Mouse (Mus musculus): ENCODE measurements at regions not wholly inside any gene's neighbourhood (a gene's known extent, or its start where the extent isn't known, plus 50 kb on each side); places are given as distances from the start of the nearest gene placed in this dataset.

GRCm38 (mm10) chr2:61455902-61456301 lies 122.5 kb upstream of the Tank start:
- H3K36me3 ChIP-seq (ENCODE audit: control insufficient read depth, insufficient read depth, low read length), result no peaks in the 10 kb centered on the region
- H3K4me2 ChIP-seq (ENCODE audit: low read depth, low read length), result no peak overlapping the region
- 0 out of 2 replicates have a peak, but pooled peaks cover 2% of the 10 kb centered on the region for H3K4me1 ChIP-seq (ENCODE audit: control insufficient read depth, insufficient read depth, low read length)
- no peaks in the 10 kb centered on the region for H3K27me3 ChIP-seq (replicated peaks; ENCODE audit: control insufficient read depth, insufficient read depth, low read length)
- H3K9ac ChIP-seq (ENCODE audit: low read depth, low read length), result no peak overlapping the region
- WGBS, result 31% methylated on average over 5 of the region's 5 CpGs
- H3K9me3 ChIP-seq (ENCODE audit: control insufficient read depth, low read length), result no peaks in the 10 kb centered on the region
- H3K4me3 ChIP-seq (ENCODE audit: low read length), result no peak overlapping the region
- no peak overlapping the region for H3K27ac ChIP-seq (ENCODE audit: low read length)
- ATAC-seq, result no peak

- 29% methylated on average over 9 of the region's 9 CpGs for WGBS
- no peak for ATAC-seq
- no peak overlapping the region for H3K4me2 ChIP-seq (ENCODE audit: low read depth, low read length)
These were observed 123.7 kb upstream of the Tank start for GRCm38 (mm10) chr2:61454729-61455128.

GRCm38 (mm10) chr2:61454311-61454728 lies 124.1 kb upstream of the Tank start:
- no peak overlapping the region for H3K9ac ChIP-seq (ENCODE audit: low read depth, low read length)
- 6% methylated on average over 12 of the region's 12 CpGs for WGBS
- H3K9me3 ChIP-seq (ENCODE audit: control insufficient read depth, low read length), result no peaks in the 10 kb centered on the region
- no peaks in the 10 kb centered on the region for H3K36me3 ChIP-seq (ENCODE audit: control insufficient read depth, insufficient read depth, low read length)
- ATAC-seq, result peak; percentile 70; the same call in 1 of the 2 replicates
- H3K27ac ChIP-seq (ENCODE audit: low read length), result no peak overlapping the region
- peak overlapping the region; percentile 53 for H3K4me2 ChIP-seq (ENCODE audit: low read depth, low read length)
- H3K4me1 ChIP-seq (ENCODE audit: control insufficient read depth, insufficient read depth, low read length), result 0 out of 2 replicates have a peak, but pooled peaks cover 2% of the 10 kb centered on the region
- peak overlapping the region; percentile 41 for H3K4me3 ChIP-seq (ENCODE audit: low read length)
- no peaks in the 10 kb centered on the region for H3K27me3 ChIP-seq (replicated peaks; ENCODE audit: control insufficient read depth, insufficient read depth, low read length)

More at GRCm38 (mm10) chr2:61454729-61455128, 123.7 kb upstream of the Tank start:
- H3K27ac ChIP-seq (ENCODE audit: low read length), result no peak overlapping the region
- no peaks in the 10 kb centered on the region for H3K9me3 ChIP-seq (ENCODE audit: control insufficient read depth, low read length)
- H3K4me3 ChIP-seq (ENCODE audit: low read length), result no peak overlapping the region
- H3K36me3 ChIP-seq (ENCODE audit: control insufficient read depth, insufficient read depth, low read length), result no peaks in the 10 kb centered on the region
- no peak overlapping the region for H3K9ac ChIP-seq (ENCODE audit: low read depth, low read length)
- no peaks in the 10 kb centered on the region for H3K27me3 ChIP-seq (replicated peaks; ENCODE audit: control insufficient read depth, insufficient read depth, low read length)
- 0 out of 2 replicates have a peak, but pooled peaks cover 2% of the 10 kb centered on the region for H3K4me1 ChIP-seq (ENCODE audit: control insufficient read depth, insufficient read depth, low read length)

GRCm38 (mm10) chr2:61453490-61454281 lies 124.7 kb upstream of the Tank start:
- H3K4me1 ChIP-seq (ENCODE audit: control insufficient read depth, insufficient read depth, low read length), result 0 out of 2 replicates have a peak, but pooled peaks cover 2% of the 10 kb centered on the region
- peak overlapping the region; percentile 41 for H3K4me3 ChIP-seq (ENCODE audit: low read length)
- peak overlapping the region; percentile 53 for H3K4me2 ChIP-seq (ENCODE audit: low read depth, low read length)
- H3K36me3 ChIP-seq (ENCODE audit: control insufficient read depth, insufficient read depth, low read length), result no peaks in the 10 kb centered on the region
- no peaks in the 10 kb centered on the region for H3K9me3 ChIP-seq (ENCODE audit: control insufficient read depth, low read length)
- H3K9ac ChIP-seq (ENCODE audit: low read depth, low read length), result no peak overlapping the region
- WGBS, result 47% methylated on average over 14 of the region's 14 CpGs
- H3K27me3 ChIP-seq (replicated peaks; ENCODE audit: control insufficient read depth, insufficient read depth, low read length), result no peaks in the 10 kb centered on the region
- H3K27ac ChIP-seq (ENCODE audit: low read length), result no peak overlapping the region
- 0 out of 2 replicates have a peak, but pooled peaks have one; percentile 9 for ATAC-seq

- no peaks in the 10 kb centered on the region for H3K9me3 ChIP-seq (ENCODE audit: control insufficient read depth, low read length)
- no peak overlapping the region for H3K9ac ChIP-seq (ENCODE audit: low read depth, low read length)
- H3K4me3 ChIP-seq (ENCODE audit: low read length), result no peak overlapping the region
- H3K36me3 ChIP-seq (ENCODE audit: control insufficient read depth, insufficient read depth, low read length), result no peaks in the 10 kb centered on the region
- H3K4me2 ChIP-seq (ENCODE audit: low read depth, low read length), result no peak overlapping the region
- WGBS, result 85% methylated on average over 1 of the region's 1 CpGs
- 0 out of 2 replicates have a peak, but pooled peaks cover 2% of the 10 kb centered on the region for H3K4me1 ChIP-seq (ENCODE audit: control insufficient read depth, insufficient read depth, low read length)
- no peak for ATAC-seq
- no peak overlapping the region for H3K27ac ChIP-seq (ENCODE audit: low read length)
- no peaks in the 10 kb centered on the region for H3K27me3 ChIP-seq (replicated peaks; ENCODE audit: control insufficient read depth, insufficient read depth, low read length)
These were observed 125.8 kb upstream of the Tank start for GRCm38 (mm10) chr2:61452581-61452980.

DNA sequence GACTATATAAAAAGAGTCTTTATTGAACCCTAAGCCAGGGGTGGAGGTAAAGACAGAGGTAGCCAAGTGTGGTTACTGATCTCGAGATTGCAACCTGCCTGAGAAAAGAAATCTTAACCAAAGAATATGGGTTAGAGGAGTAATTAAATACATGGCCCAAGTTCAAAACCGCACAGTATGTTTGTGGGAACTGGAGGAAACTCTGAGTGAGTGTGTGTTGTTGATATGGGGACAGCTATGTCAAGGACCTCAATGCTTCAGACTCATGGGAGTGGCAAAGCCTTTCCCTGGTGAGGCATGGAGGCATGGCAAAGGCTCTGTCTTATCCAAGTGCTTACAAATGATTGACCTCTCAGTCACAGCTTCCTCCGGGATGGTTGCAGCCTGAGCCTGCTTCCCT lies 127.7 kb upstream of the Tank start:
- Histone ChIP-seq H3K36me3 (ENCODE audit: control insufficient read depth, insufficient read depth, low read length) (no peaks in the 10 kb centered on the region), H3K4me2 (ENCODE audit: low read depth, low read length) (no peak overlapping the region), H3K4me1 (ENCODE audit: control insufficient read depth, insufficient read depth, low read length) (0 out of 2 replicates have a peak, but pooled peaks cover 2% of the 10 kb centered on the region), H3K9ac (ENCODE audit: low read depth, low read length) (no peak overlapping the region), H3K9me3 (ENCODE audit: control insufficient read depth, low read length) (no peaks in the 10 kb centered on the region), H3K27me3 (replicated peaks; ENCODE audit: control insufficient read depth, insufficient read depth, low read length) (no peaks in the 10 kb centered on the region), H3K27ac (ENCODE audit: low read length) (no peak overlapping the region), H3K4me3 (ENCODE audit: low read length) (no peak overlapping the region)
- 71% methylated on average over 3 of the region's 3 CpGs for WGBS
- ATAC-seq, result no peak

DNA sequence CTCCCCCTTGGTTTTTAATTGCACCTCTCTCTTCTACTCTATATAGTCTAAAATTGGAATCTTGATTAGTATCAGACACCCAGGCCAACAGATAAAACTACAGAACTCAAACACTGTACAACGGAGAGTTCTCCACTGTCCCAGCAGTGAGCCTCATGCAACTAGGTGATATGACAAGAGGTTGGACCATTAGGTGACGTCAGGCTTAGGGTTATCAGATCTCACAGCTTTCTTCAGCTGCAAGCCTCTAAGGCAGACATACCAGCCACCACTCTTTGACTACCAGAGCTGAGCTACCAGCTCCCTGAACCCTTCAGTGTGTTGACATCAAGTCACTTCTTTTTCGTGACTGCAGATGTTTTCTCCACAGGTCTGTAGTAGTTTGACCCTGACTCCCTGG lies 141.8 kb upstream of the Tank start:
- H3K4me3 ChIP-seq (ENCODE audit: low read length), result no peak overlapping the region
- H3K4me1 ChIP-seq (ENCODE audit: control insufficient read depth, insufficient read depth, low read length), result no peaks in the 10 kb centered on the region
- no peak overlapping the region for H3K4me2 ChIP-seq (ENCODE audit: low read depth, low read length)
- H3K27me3 ChIP-seq (replicated peaks; ENCODE audit: control insufficient read depth, insufficient read depth, low read length), result no peaks in the 10 kb centered on the region
- no peaks in the 10 kb centered on the region for H3K9me3 ChIP-seq (ENCODE audit: control insufficient read depth, low read length)
- ATAC-seq, result no peak
- no peaks in the 10 kb centered on the region for H3K36me3 ChIP-seq (ENCODE audit: control insufficient read depth, insufficient read depth, low read length)
- WGBS, result 90% methylated on average over 3 of the region's 3 CpGs
- H3K27ac ChIP-seq (ENCODE audit: low read length), result no peak overlapping the region
- no peak overlapping the region for H3K9ac ChIP-seq (ENCODE audit: low read depth, low read length)

GRCm38 (mm10) chr2:61407881-61408280 lies 170.5 kb upstream of the Tank start:
- Histone ChIP-seq H3K27me3 (replicated peaks; ENCODE audit: control insufficient read depth, insufficient read depth, low read length) (no peaks in the 10 kb centered on the region), H3K4me2 (ENCODE audit: low read depth, low read length) (no peak overlapping the region), H3K4me3 (ENCODE audit: low read length) (no peak overlapping the region), H3K36me3 (ENCODE audit: control insufficient read depth, insufficient read depth, low read length) (no peaks in the 10 kb centered on the region), H3K27ac (ENCODE audit: low read length) (no peak overlapping the region), H3K9ac (ENCODE audit: low read depth, low read length) (no peak overlapping the region), H3K4me1 (ENCODE audit: control insufficient read depth, insufficient read depth, low read length) (no peaks in the 10 kb centered on the region), H3K9me3 (ENCODE audit: control insufficient read depth, low read length) (no peaks in the 10 kb centered on the region)
- no peak for ATAC-seq
- WGBS, result 93% methylated on average over 7 of the region's 7 CpGs

DNA sequence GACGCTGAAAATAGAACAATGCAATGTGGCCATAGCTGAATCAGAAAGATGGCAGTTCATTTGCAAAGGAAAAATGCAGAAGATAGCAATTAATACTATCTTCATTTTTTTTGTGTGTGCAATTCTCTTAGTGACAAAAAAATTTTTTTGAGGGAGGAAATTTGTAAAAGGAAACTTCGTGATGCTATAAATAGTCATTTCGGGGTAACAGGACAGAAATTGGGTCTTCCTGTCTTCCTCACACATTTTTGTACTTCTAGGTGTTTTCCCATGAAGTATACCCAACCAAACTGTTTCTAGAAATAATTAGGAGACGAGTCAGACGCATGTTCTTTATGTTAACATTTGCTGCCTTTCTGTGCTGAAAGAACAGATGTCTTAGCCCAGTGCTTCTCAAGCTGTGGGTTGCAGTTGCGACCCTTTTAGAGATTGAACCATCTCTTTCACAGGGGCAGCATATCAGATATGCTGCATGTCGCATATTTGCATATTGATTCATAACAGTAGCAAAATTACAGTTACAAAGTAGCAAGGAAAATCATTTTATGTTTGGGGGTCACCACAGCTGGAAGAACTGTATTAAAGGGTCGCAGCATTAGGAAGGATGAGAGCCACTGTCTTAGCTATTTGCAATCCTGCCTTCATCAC lies 172.2 kb upstream of the Tank start:
- no peaks in the 10 kb centered on the region for H3K9me3 ChIP-seq (ENCODE audit: control insufficient read depth, low read length)
- ATAC-seq, result no peak
- H3K27me3 ChIP-seq (replicated peaks; ENCODE audit: control insufficient read depth, insufficient read depth, low read length), result no peaks in the 10 kb centered on the region
- 81% methylated on average over 8 of the region's 8 CpGs for WGBS
- H3K27ac ChIP-seq (ENCODE audit: low read length), result no peak overlapping the region
- no peak overlapping the region for H3K9ac ChIP-seq (ENCODE audit: low read depth, low read length)
- H3K36me3 ChIP-seq (ENCODE audit: control insufficient read depth, insufficient read depth, low read length), result no peaks in the 10 kb centered on the region
- H3K4me3 ChIP-seq (ENCODE audit: low read length), result no peak overlapping the region
- peaks cover 4% of the 10 kb centered on the region; the same call in 1 of the 2 replicates for H3K4me1 ChIP-seq (ENCODE audit: control insufficient read depth, insufficient read depth, low read length)
- no peak overlapping the region for H3K4me2 ChIP-seq (ENCODE audit: low read depth, low read length)
